Mouse (Mus musculus) kidney, adult 8-10 months (tissue): ENCODE data around the gene Mgam.
"Not testable (repeated sequence)": the region's sequence is repeated elsewhere in the genome, so short reads cannot be mapped to it uniquely, and the experiment has no call there.

Source experiments
- DNase-seq, 2 experiments: peaks; one replicate each; pipeline ENCODE4 v3.0.0; 2022

Mgam gene

GRCm38 (mm10) chr6:40628406-40629000 is at the start of gene Mgam:
Gene Mgam, plus strand, starts transcription at chr6:40628831.
- DNase-seq, result no peak

- no peak for DNase-seq
These were observed 44.3 kb upstream of the Mgam start for GRCm38 (mm10) chr6:40584336-40584735.

GRCm38 (mm10) chr6:40585645-40586044 is 43.0 kb upstream of the Mgam start, which contains the start of gene Clec5a:
Gene Clec5a, minus strand, starts transcription at chr6:40585821.
- no peak for DNase-seq

GRCm38 (mm10) chr6:40588346-40588745 is 40.3 kb upstream of the Mgam start:
- DNase-seq, result no peak

- no peak for DNase-seq
These were observed 33.7 kb upstream of the Mgam start for GRCm38 (mm10) chr6:40594804-40595550.

GRCm38 (mm10) chr6:40598546-40598945 is 30.1 kb upstream of the Mgam start:
- DNase-seq, result not testable (repeated sequence)

GRCm38 (mm10) chr6:40607431-40607830 is 21.2 kb upstream of the Mgam start:
- no peak for DNase-seq

GRCm38 (mm10) chr6:40610244-40610643 is 18.4 kb upstream of the Mgam start:
- no peak for DNase-seq

- DNase-seq, result no peak
These were observed 15.3 kb upstream of the Mgam start, which contains the start of gene Tas2r138 for GRCm38 (mm10) chr6:40613260-40613852. Gene Tas2r138, minus strand, starts transcription at chr6:40613310.

- peak; percentile 32 to 75 for DNase-seq
These were observed 10.7 kb upstream of the Mgam start for GRCm38 (mm10) chr6:40617965-40618364.

- DNase-seq, result peak in 1 of 2 experiments; percentile 20
These were observed 2.5 kb upstream of the Mgam start for GRCm38 (mm10) chr6:40626111-40626510.

GRCm38 (mm10) chr6:40634640-40635071 is 6.0 kb downstream of the Mgam start:
- peak; percentile 64 to 77 for DNase-seq

GRCm38 (mm10) chr6:40635559-40635958 is 6.9 kb downstream of the Mgam start:
- peak; percentile 44 to 54 for DNase-seq

GRCm38 (mm10) chr6:40637755-40638154 is 9.1 kb downstream of the Mgam start:
- DNase-seq, result no peak

GRCm38 (mm10) chr6:40640710-40641538 is 12.3 kb downstream of the Mgam start:
- DNase-seq, result no peak

GRCm38 (mm10) chr6:40645701-40646100 is 17.1 kb downstream of the Mgam start:
- no peak for DNase-seq

- no peak for DNase-seq
These were observed 22.3 kb downstream of the Mgam start for GRCm38 (mm10) chr6:40650953-40651352.

- DNase-seq, result no peak
These were observed 32.3 kb downstream of the Mgam start for GRCm38 (mm10) chr6:40660930-40661329.

- DNase-seq, result peak; percentile 29 to 30
These were observed 60.5 kb downstream of the Mgam start for GRCm38 (mm10) chr6:40689180-40689579.

GRCm38 (mm10) chr6:40692007-40692406 is 63.4 kb downstream of the Mgam start:
- not testable (repeated sequence) for DNase-seq

- not testable (repeated sequence) for DNase-seq
These were observed 84.9 kb downstream of the Mgam start for GRCm38 (mm10) chr6:40713494-40713893.

- DNase-seq, result no peak
These were observed 87.1 kb downstream of the Mgam start for GRCm38 (mm10) chr6:40715705-40716104.

- not testable (repeated sequence) for DNase-seq
These were observed 99.9 kb downstream of the Mgam start for GRCm38 (mm10) chr6:40728506-40728905.
